In genomic region chr12:53028926-53029325, GRCm38 (mm10) we compare ENCODE assay signal across 26 mouse cellular contexts.
A peak's percentile ranks its signal among the peaks of the same experiment; 100 is the strongest.
DNase-seq lines count a peak whose midpoint lies in the region; ATAC-seq lines count a peak whose summit lies in the region.
"Had no signal": no experiment of that assay in that cellular context is flagged by ENCODE, and none has a peak within 500 bp of the region (broad histone marks: within the 10 kb centered on the region; RNA-seq: fewer than 3 reads in every experiment).

No protein-coding gene starts in this region.

- peak overlapping the region; percentile 16; the same call in 1 of the 2 replicates for H3K27ac ChIP-seq in hindbrain, embryonic 10.5 days
- H3K27ac ChIP-seq in hindbrain, embryonic 14.5 days: no peak overlapping the region
- H3K27ac ChIP-seq: embryonic facial prominence, embryonic 15.5 days; heart, adult 2 months; heart, embryonic 13.5 days; hindbrain, embryonic 15.5 days; limb, embryonic 13.5 days; liver, embryonic 12.5 days; midbrain, embryonic 12.5 days had no signal

- no peaks in the 10 kb centered on the region for H3K9me3 ChIP-seq in hindbrain, embryonic 10.5 days
- H3K9me3 ChIP-seq in hindbrain, embryonic 14.5 days (ENCODE audit: control insufficient read depth, low read length): no peaks in the 10 kb centered on the region
- H3K9me3 ChIP-seq: embryonic facial prominence, embryonic 15.5 days; heart, embryonic 13.5 days; hindbrain, embryonic 15.5 days; limb, embryonic 13.5 days; liver, embryonic 12.5 days; midbrain, embryonic 12.5 days had no signal

- no peak for ATAC-seq in hindbrain, embryonic 14.5 days (ENCODE audit: low FRiP score)
- ATAC-seq: CD4-positive, CD25-positive, alpha-beta regulatory T cell, adult 4 months; forebrain, embryonic 16.5 days; intestine, embryonic 16.5 days; liver, embryonic 12.5 days had no signal

- H3K4me2 ChIP-seq in hindbrain, embryonic 14.5 days (replicated peaks): no peak overlapping the region
- H3K4me2 ChIP-seq: embryonic facial prominence, embryonic 15.5 days; heart, embryonic 13.5 days; hindbrain, embryonic 15.5 days; limb, embryonic 13.5 days; liver, embryonic 12.5 days; midbrain, embryonic 12.5 days had no signal

- WGBS in hindbrain, embryonic 10.5 days: 66% methylated on average over 5 of the region's 5 CpGs
- WGBS in hindbrain, embryonic 14.5 days: 59% methylated on average over 5 of the region's 5 CpGs

- no peaks in the 10 kb centered on the region for H3K36me3 ChIP-seq in hindbrain, embryonic 10.5 days
- H3K36me3 ChIP-seq in hindbrain, embryonic 14.5 days (replicated peaks; ENCODE audit: control insufficient read depth, insufficient read depth): 0 out of 2 replicates have a peak, but pooled peaks cover 4% of the 10 kb centered on the region
- H3K36me3 ChIP-seq: embryonic facial prominence, embryonic 15.5 days; heart, embryonic 13.5 days; hindbrain, embryonic 15.5 days; limb, embryonic 13.5 days; liver, embryonic 12.5 days; midbrain, embryonic 12.5 days had no signal

- no peak for DNase-seq in hindbrain, embryonic 10.5 days (ENCODE audit: low spot score)
- DNase-seq in hindbrain, embryonic 14.5 days (ENCODE audit: low spot score): no peak
- DNase-seq in left cerebral cortex, adult 18-20 months (ENCODE audit: low spot score in 2 of 2): peak; percentile 33 to 46
- DNase-seq in left cerebral cortex, postnatal 4 days: no peak
- DNase-seq in right cerebral cortex, adult 18-20 months: peak; percentile 55
- DNase-seq in right cerebral cortex, postnatal 14 days: no peak
- no peak for DNase-seq in spleen, adult 12 weeks (ENCODE audit: low spot score)
- DNase-seq: adrenal gland, postnatal 25 days; cerebellum, adult 9-10 months; gastrocnemius, postnatal 36 days; heart, adult 2 months; heart, postnatal 14 days; kidney, adult 9 months; kidney, postnatal 14 days; lung, adult 18-20 months; lung, postnatal 10 days had no signal

- peaks cover 48% of the 10 kb centered on the region for H3K4me1 ChIP-seq in hindbrain, embryonic 10.5 days (replicated peaks)
- peaks cover 19% of the 10 kb centered on the region for H3K4me1 ChIP-seq in hindbrain, embryonic 14.5 days (replicated peaks; ENCODE audit: control insufficient read depth, insufficient read depth, low read length)
- H3K4me1 ChIP-seq: liver, embryonic 12.5 days had no signal

- intact Hi-C loops in left cerebral cortex, postnatal 4 days (cut with DNase I): no loop called here

- H3K27me3 ChIP-seq in hindbrain, embryonic 10.5 days (ENCODE audit: insufficient read depth, poor library complexity, severe bottlenecking): no peaks in the 10 kb centered on the region
- no peaks in the 10 kb centered on the region for H3K27me3 ChIP-seq in hindbrain, embryonic 14.5 days (ENCODE audit: control insufficient read depth, insufficient read depth, low read length)
- H3K27me3 ChIP-seq: embryonic facial prominence, embryonic 15.5 days; heart, embryonic 13.5 days; hindbrain, embryonic 15.5 days; limb, embryonic 13.5 days; liver, embryonic 12.5 days; midbrain, embryonic 12.5 days had no signal

- no peak overlapping the region for H3K9ac ChIP-seq in hindbrain, embryonic 14.5 days
- H3K9ac ChIP-seq: embryonic facial prominence, embryonic 15.5 days; heart, embryonic 13.5 days; hindbrain, embryonic 15.5 days; limb, embryonic 13.5 days; liver, embryonic 12.5 days; midbrain, embryonic 12.5 days had no signal

- H3K4me3 ChIP-seq in hindbrain, embryonic 10.5 days: no peak overlapping the region
- H3K4me3 ChIP-seq in hindbrain, embryonic 14.5 days (replicated peaks; ENCODE audit: low read length): no peak overlapping the region
- H3K4me3 ChIP-seq: embryonic facial prominence, embryonic 15.5 days; heart, adult 2 months; heart, embryonic 13.5 days; hindbrain, embryonic 15.5 days; limb, embryonic 13.5 days; liver, embryonic 12.5 days; midbrain, embryonic 12.5 days; myocyte had no signal

Comparison
In these comparisons a context has a peak if more than half of its experiments do, and no peak if none do; other contexts are left out.
1. DNase-seq: peak in left cerebral cortex, adult 18-20 months (2 of 2) and right cerebral cortex, adult 18-20 months (single experiment); none in hindbrain, embryonic 10.5 days (single experiment), hindbrain, embryonic 14.5 days (single experiment), left cerebral cortex, postnatal 4 days (single experiment), right cerebral cortex, postnatal 14 days (single experiment) and spleen, adult 12 weeks (single experiment).